Mouse (Mus musculus): ENCODE measurements around the gene Rnase9. TPM values are rescaled to one million over a fixed set of nuclear protein-coding genes. Genes with fewer than 3 reads are reported as not detected.

Gene Rnase9
- polyA plus RNA-seq, 1 experiment = not detected

DNA sequence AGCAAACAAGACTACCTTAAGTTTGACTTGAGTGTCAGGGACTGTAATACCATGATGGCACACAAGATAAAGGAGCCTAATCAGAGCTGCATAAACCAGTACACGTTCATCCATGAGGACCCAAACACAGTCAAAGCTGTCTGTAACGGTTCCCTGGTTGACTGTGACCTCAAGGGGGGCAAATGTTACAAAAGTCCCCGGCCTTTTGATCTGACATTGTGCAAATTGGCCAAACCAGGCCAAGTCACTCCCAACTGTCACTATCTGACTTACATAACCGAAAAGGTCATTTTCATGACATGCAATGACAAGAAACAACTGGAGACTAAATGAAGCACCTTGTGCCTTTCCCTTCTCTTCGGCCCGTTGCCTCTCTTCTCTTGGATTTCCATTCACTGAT is 32.1 kb downstream of the Rnase9 start:
- no peak for TF ChIP-seq GATA1 (IDR thresholded peaks at IDR 0.05; ENCODE audit: low read length)

DNA sequence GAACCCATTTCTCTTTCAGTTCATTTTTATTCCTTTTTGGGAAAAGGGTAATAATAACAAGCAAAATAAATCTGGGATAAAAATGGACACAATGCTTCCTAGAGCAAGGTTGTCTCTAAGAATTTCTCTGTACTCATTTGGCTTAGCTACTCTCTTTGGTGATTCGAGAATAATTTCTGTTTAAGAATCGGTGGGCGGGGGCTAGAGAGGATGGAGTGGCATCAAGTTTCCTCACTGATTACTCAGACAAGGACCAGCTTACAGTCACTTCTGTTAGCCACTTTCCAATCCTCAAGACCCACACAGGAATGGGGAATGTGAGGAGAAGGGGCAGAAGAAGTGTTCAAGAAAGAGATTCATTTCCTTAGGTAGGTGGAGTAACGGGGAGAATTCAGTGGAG is 32.9 kb downstream of the Rnase9 start:
- TF ChIP-seq GATA1 (IDR thresholded peaks at IDR 0.05; ENCODE audit: low read length) = no peak

DNA sequence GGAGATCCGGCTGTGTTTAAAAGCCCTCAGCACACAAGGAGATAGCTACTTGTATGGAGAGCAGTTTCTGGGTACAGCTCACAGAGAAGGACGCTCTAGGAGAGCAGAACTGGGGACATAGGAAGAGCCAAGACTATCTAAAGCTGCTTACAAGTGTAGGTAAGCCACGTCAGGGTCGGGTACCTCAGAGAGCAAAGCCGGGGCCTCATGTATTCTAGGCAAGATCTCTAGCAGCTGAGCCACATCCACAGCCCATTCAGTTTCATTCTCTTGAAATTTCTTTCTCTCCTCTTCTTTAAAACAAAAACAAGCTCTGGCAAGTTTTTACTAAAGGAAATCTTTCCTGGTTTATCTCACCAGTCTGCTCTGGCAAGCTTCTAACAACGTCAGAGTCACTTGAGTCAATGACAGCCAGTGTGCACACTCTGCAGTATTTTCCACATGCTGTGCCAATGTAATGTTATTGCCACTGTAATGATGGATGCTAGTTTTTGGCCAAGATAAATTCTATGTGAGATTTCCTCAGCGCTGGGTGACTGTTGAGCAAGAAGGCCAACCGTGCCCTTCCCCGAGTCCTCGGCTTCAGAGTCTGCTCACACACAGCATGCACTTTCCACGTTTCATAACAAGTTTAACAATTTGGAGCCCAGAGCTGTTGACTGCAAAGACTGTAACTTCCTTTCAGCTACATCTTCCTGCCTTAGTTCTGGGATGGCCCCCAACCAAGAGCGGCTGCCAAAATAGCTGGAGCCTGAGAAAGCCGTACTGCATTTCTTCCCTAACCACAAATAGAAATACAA is 33.6 kb downstream of the Rnase9 start:
- TF ChIP-seq GATA1 (IDR thresholded peaks at IDR 0.05; ENCODE audit: low read length) = no peak

DNA sequence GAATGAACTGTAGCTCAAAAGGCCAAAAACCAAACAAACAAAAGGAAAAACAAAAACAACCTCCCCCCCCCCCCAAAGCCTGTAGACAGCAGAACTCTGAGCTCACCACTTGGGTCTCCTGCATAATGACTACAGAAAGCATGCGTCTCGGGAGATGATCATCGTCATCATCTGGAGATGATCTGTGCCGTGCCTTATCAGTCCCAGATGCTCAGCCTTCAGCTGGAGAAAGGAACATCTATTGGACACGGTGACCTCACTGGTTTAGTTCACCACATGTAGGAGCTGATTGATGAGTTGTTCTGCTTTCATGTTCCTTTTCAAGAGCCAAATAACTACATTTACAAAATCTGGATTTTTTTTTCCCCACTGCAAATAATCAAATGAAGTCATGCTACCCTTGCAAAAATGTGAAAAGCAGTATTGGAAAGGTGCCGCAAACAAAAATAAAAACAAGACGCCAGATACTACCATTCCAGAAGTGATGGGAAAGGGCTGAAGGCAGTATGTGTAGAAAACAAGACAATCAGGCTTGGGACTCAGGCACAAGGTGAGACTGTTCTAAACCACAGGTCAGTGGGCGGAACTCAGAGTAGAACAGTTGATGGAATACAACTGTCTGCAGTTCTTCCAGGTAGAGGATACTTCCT is 34.4 kb downstream of the Rnase9 start, which contains the start of gene Rnase10:
Gene Rnase10 (plus strand): TSS at position 600 of the 650 bp plus-strand sequence.
- TF ChIP-seq GATA1 (IDR thresholded peaks at IDR 0.05; ENCODE audit: low read length) = no peak

DNA sequence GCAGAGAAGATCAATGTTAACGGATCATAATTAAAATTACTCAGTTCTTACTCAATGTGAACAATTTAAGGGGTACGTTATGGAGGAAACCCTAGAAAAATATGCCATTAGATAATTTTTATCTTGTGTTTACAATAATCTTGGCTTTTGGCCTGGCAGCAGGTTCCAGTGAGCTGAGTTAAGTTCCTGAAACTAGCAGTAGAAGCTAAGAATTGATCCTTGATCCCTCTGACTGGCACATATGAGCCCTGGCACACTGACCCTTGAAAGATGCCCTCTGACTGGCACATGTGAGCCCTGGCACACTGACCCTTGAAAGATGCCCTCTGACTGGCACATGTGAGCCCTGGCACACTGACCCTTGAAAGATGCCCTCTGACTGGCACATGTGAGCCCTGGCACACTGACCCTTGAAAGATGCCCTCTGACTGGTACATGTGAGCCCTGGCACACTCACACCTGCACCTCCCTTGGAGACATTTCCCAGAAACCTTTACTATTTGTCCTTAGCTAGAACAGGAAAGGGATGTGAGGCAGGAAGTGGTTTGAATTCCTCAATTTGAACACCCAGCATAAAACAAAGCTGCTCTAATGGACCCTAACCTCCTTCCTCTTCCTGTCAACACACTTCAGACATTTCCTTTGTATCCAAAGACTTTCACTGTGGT is 43.5 kb downstream of the Rnase9 start:
- no peak for TF ChIP-seq GATA1 (IDR thresholded peaks at IDR 0.05; ENCODE audit: low read length)

DNA sequence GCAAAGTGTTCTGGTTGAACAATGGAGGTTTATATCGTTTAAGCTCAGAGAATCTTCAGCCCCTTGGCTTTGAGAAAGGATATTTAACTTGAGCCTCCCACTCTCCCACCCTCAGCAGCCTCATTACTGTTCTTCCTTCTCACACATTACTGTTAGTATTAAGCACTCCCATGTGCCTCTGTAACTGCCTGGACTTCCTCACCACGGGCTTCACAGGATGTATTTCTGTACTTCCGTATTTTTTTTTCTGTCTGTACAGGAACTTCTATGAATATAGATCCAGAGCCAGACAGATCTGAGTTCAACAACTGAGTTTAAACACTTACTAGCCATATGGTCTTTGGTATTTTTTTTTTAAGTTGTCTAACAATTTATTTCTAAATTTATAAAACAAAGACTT is 44.6 kb downstream of the Rnase9 start:
- no peak for TF ChIP-seq GATA1 (IDR thresholded peaks at IDR 0.05; ENCODE audit: low read length)

DNA sequence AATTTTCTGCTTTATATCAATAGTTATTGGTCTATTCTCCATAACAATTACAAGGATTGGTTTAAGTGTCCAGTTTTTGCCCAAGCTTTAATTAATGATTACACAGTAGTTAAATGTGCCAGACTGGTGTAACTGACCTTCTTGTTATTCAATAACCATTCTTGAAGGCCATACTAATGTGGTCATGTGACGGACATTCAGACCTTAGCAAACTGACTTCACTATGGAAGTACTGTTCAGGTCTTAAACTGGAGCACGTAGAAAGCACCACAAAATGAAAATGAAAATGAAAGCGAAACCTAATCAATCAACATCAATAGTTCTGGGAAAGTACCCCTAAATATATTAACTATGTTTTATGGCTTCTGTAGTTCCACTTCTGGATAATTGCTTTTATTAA is 50.6 kb downstream of the Rnase9 start:
- TF ChIP-seq GATA1 (IDR thresholded peaks at IDR 0.05; ENCODE audit: low read length) = no peak

Other genes starting within 250 kb of the Rnase9 start
- 0.11 and 0.15 TPM in 2 replicates for gene Ccnb1ip1, start 234.1 kb downstream of the Rnase9 start, polyA plus RNA-seq (2012)
- 5.4 and 6.2 TPM in 2 replicates for gene Parp2, start 234.0 kb downstream of the Rnase9 start, polyA plus RNA-seq (2012)
- gene Tep1, start 171.3 kb downstream of the Rnase9 start, polyA plus RNA-seq (2012) = 1.2 and 1.5 TPM in 2 replicates
- gene Klhl33, start 144.4 kb downstream of the Rnase9 start, polyA plus RNA-seq (2012) = not detected in 2 replicates
- gene Osgep, start 117.0 kb downstream of the Rnase9 start, polyA plus RNA-seq (2012) = 46.1 and 70.5 TPM in 2 replicates
- gene Apex1, start 116.9 kb downstream of the Rnase9 start, polyA plus RNA-seq (2012) = 204 and 236 TPM in 2 replicates
- 74.0 and 135 TPM in 2 replicates for gene Pip4p1, start 111.0 kb downstream of the Rnase9 start, polyA plus RNA-seq (2012)
- 0.79 and 1.1 TPM in 2 replicates for gene Pnp, start 110.8 kb downstream of the Rnase9 start, polyA plus RNA-seq (2012)
- 0.12 and 1.1 TPM in 2 replicates for gene Gm49342, start 97.4 kb downstream of the Rnase9 start, polyA plus RNA-seq (2012)
- not detected in 2 replicates for gene Pnp2, start 85.9 kb downstream of the Rnase9 start, polyA plus RNA-seq (2012)
- gene Rnase10, start 34.1 kb downstream of the Rnase9 start, polyA plus RNA-seq (2012) = not detected in 2 replicates
- gene Rnase11, start 8.3 kb upstream of the Rnase9 start, polyA plus RNA-seq (2012) = not detected in 2 replicates
- not detected in 2 replicates for gene Rnase12, start 15.8 kb upstream of the Rnase9 start, polyA plus RNA-seq (2012)
- not detected in 2 replicates for gene Olfr750, start 32.6 kb upstream of the Rnase9 start, polyA plus RNA-seq (2012)
- gene Rnase4, start 49.2 kb upstream of the Rnase9 start, polyA plus RNA-seq (2012) = not detected in 2 replicates
- gene Ang, start 49.3 kb upstream of the Rnase9 start, polyA plus RNA-seq (2012) = not detected in 2 replicates
- gene Eddm3b, start 72.6 kb upstream of the Rnase9 start, polyA plus RNA-seq (2012) = not detected in 2 replicates
- 0.03 TPM in 1 of 2 replicates, not detected in the other for gene Rnase6, start 82.0 kb upstream of the Rnase9 start, polyA plus RNA-seq (2012)
- not detected in 2 replicates for gene Rnase1, start 104.9 kb upstream of the Rnase9 start, polyA plus RNA-seq (2012)
- not detected in 2 replicates for gene Rnase2b, start 120.4 kb upstream of the Rnase9 start, polyA plus RNA-seq (2012)
- not detected in 2 replicates for gene Ang2, start 157.3 kb upstream of the Rnase9 start, polyA plus RNA-seq (2012)
- gene Ear14, start 161.5 kb upstream of the Rnase9 start, polyA plus RNA-seq (2012) = not detected in 2 replicates
- not detected in 2 replicates for gene Rnase2a, start 214.2 kb upstream of the Rnase9 start, polyA plus RNA-seq (2012)

Measured in G1E-ER4 (cell line).